Mouse (Mus musculus) stomach, postnatal 0 days (tissue): ENCODE results near the gene Rpusd1. TPM values are rescaled to one million over a fixed set of nuclear protein-coding genes. Genes with fewer than 3 reads are reported as not detected.
A peak's percentile ranks its signal among the peaks of the same experiment; 100 is the strongest.

Experiments
- ATAC-seq: fragments of 200-750 bp; cut with Nextera tagmentation; 2 replicates; pipeline ENCODE4 v1.8.0; 2017; ENCODE audit not compliant: low FRiP score, low TSS enrichment
- DNase-seq: peaks from one replicate; pipeline ENCODE4 v3.0.0-alpha.2; 2016; ENCODE audit warnings: low spot score
- H3K27ac ChIP-seq: fragments of 300-500 bp; sonication (generic); replicated peaks from 2 replicates; pipeline ENCODE4 v1.5.1; 2014; ENCODE audit warnings: mild to moderate bottlenecking, control low read depth
- H3K27me3 ChIP-seq: fragments of 300-500 bp; sonication (generic); 2 replicates; pipeline ENCODE4 v1.6.1; 2014; ENCODE audit warnings: low read length; ENCODE audit not compliant: control insufficient read depth, insufficient read depth
- H3K36me3 ChIP-seq: fragments of 300-500 bp; sonication (generic); 2 replicates; pipeline ENCODE4 v1.6.1; 2014; ENCODE audit warnings: low read length, mixed read lengths; ENCODE audit not compliant: control insufficient read depth, insufficient read depth
- H3K4me1 ChIP-seq: fragments of 300-500 bp; sonication (generic); replicated peaks from 2 replicates; pipeline ENCODE4 v1.6.1; 2014; ENCODE audit warnings: antibody characterized with exemption; ENCODE audit not compliant: control insufficient read depth, insufficient read depth
- H3K4me2 ChIP-seq: fragments of 300-500 bp; sonication (generic); replicated peaks from 2 replicates; pipeline ENCODE4 v1.6.1; 2014; ENCODE audit warnings: low read depth, mild to moderate bottlenecking, control low read depth, moderate library complexity
- H3K4me3 ChIP-seq: fragments of 300-500 bp; sonication (generic); 2 replicates; pipeline ENCODE4 v1.5.1; 2014; ENCODE audit warnings: low read depth, low read length, control low read depth
- H3K9ac ChIP-seq: fragments of 300-500 bp; sonication (generic); 2 replicates; pipeline ENCODE4 v1.6.1; 2014; ENCODE audit warnings: mild to moderate bottlenecking, low read length, control low read depth, mixed read lengths
- H3K9me3 ChIP-seq: fragments of 300-500 bp; sonication (generic); 2 replicates; pipeline ENCODE4 v1.6.1; 2016; ENCODE audit warnings: low read length; ENCODE audit not compliant: control insufficient read depth
- CTCF ChIP-seq: IDR thresholded peaks from 2 replicates; pipeline ENCODE4 v1.5.1; 2016; ENCODE audit warnings: antibody characterized with exemption, low read depth, mild to moderate bottlenecking, moderate library complexity
- EP300 ChIP-seq: optimal IDR thresholded peaks from 2 replicates; pipeline ENCODE3; 2016; ENCODE audit warnings: antibody characterized with exemption
- WGBS: fragments of 180-500 bp; shearing (Covaris S2); extraction: QIAGEN DNeasy Blood & Tissue Kit; methylation state at CpG from one replicate; pipeline ENCODE4 v1.1.7; 2014; 5-methylcytosine and 5-hydroxymethylcytosine counted together
- polyA plus RNA-seq: library from polyadenylated mRNA; unstranded; fragments of >200 nt; fragmentation: Nextera tagmentation; extraction: Ambion mirVana; gene quantifications from 2 replicates; pipeline ENCODE4 v1.2.1, GENCODE M21; 2015

The Rpusd1 gene
- polyA plus RNA-seq, 1 experiment from 2014 or later = 10.3 TPM

- Histone ChIP-seq H3K4me3 (no peak overlapping the region), H3K27me3 (no peaks in the 10 kb centered on the region)
- WGBS = 93% methylated on average over 9 of the region's 9 CpGs
Observed at GRCm38 (mm10) chr17:25743831-25744230, 16.4 kb downstream of the Rpusd1 start.

GRCm38 (mm10) chr17:25744311-25744710 lies 16.8 kb downstream of the Rpusd1 start:
- no peaks in the 10 kb centered on the region for H3K4me1 ChIP-seq
- no peak overlapping the region for H3K4me2 ChIP-seq
- no peaks in the 10 kb centered on the region for H3K27me3 ChIP-seq
- TF ChIP-seq CTCF (no peak), EP300 (no peak)
- H3K36me3 ChIP-seq = no peaks in the 10 kb centered on the region
- no peaks in the 10 kb centered on the region for H3K9me3 ChIP-seq
- H3K9ac ChIP-seq = no peak overlapping the region
- H3K27ac ChIP-seq = no peak overlapping the region
- DNase-seq = no peak
- H3K4me3 ChIP-seq = no peak overlapping the region
- no peak for ATAC-seq
- WGBS = 69% methylated on average over 10 of the region's 10 CpGs

More at GRCm38 (mm10) chr17:25743831-25744230, 16.4 kb downstream of the Rpusd1 start:
- DNase-seq (no peak), ATAC-seq (no peak)
- no peak for TF ChIP-seq CTCF
- no peak for TF ChIP-seq EP300
- H3K36me3 ChIP-seq = no peaks in the 10 kb centered on the region
- no peak overlapping the region for H3K9ac ChIP-seq
- no peak overlapping the region for H3K27ac ChIP-seq
- no peak overlapping the region for H3K4me2 ChIP-seq
- no peaks in the 10 kb centered on the region for H3K9me3 ChIP-seq
- H3K4me1 ChIP-seq = no peaks in the 10 kb centered on the region

- H3K9ac ChIP-seq = no peak overlapping the region
- no peaks in the 10 kb centered on the region for H3K4me1 ChIP-seq
- DNase-seq (no peak), ATAC-seq (no peak)
- 88% methylated on average over 4 of the region's 4 CpGs for whole genome bisulfite sequencing
- no peaks in the 10 kb centered on the region for H3K36me3 ChIP-seq
- no peak overlapping the region for H3K4me2 ChIP-seq
- TF ChIP-seq EP300 (no peak), CTCF (no peak)
- no peaks in the 10 kb centered on the region for H3K9me3 ChIP-seq
- no peak overlapping the region for H3K27ac ChIP-seq
- no peaks in the 10 kb centered on the region for H3K27me3 ChIP-seq
- no peak overlapping the region for H3K4me3 ChIP-seq
Observed at GRCm38 (mm10) chr17:25748238-25748637, 20.8 kb downstream of the Rpusd1 start.

- Histone ChIP-seq H3K27ac (no peak overlapping the region), H3K4me3 (no peak overlapping the region), H3K36me3 (no peaks in the 10 kb centered on the region), H3K27me3 (no peaks in the 10 kb centered on the region), H3K4me1 (no peaks in the 10 kb centered on the region), H3K9ac (no peak overlapping the region), H3K4me2 (no peak overlapping the region), H3K9me3 (no peaks in the 10 kb centered on the region)
- no peak for TF ChIP-seq CTCF
- no peak for TF ChIP-seq EP300
- DNase-seq (no peak), ATAC-seq (no peak)
- WGBS = 79% methylated on average over 6 of the region's 6 CpGs
Observed at GRCm38 (mm10) chr17:25749314-25749713, 21.8 kb downstream of the Rpusd1 start.

GRCm38 (mm10) chr17:25751446-25751845 lies 24.0 kb downstream of the Rpusd1 start:
- Histone ChIP-seq H3K27me3 (no peaks in the 10 kb centered on the region), H3K27ac (no peak overlapping the region), H3K4me1 (no peaks in the 10 kb centered on the region), H3K9me3 (no peaks in the 10 kb centered on the region), H3K4me3 (no peak overlapping the region), H3K36me3 (no peaks in the 10 kb centered on the region), H3K4me2 (no peak overlapping the region), H3K9ac (no peak overlapping the region)
- peak; percentile 52 for DNase-seq
- no peak for ATAC-seq
- 19% methylated on average over 5 of the region's 5 CpGs for WGBS
- TF ChIP-seq CTCF = no peak
- no peak for TF ChIP-seq EP300

GRCm38 (mm10) chr17:25754241-25754640 lies 26.8 kb downstream of the Rpusd1 start, which contains the start of gene Msln:
Msln (minus strand) TSS chr17:25754378.
- peak; percentile 75 for ATAC-seq
- Histone ChIP-seq H3K4me2 (no peak within 1 kb of the TSS), H3K36me3 (no peaks in the 10 kb centered on the region), H3K9ac (no peak within 1 kb of the TSS), H3K27me3 (no peaks in the 10 kb centered on the region), H3K27ac (no peak within 1 kb of the TSS), H3K9me3 (no peaks in the 10 kb centered on the region), H3K4me3 (no peak within 1 kb of the TSS), H3K4me1 (no peaks in the 10 kb centered on the region)
- 65% methylated on average over 9 of the region's 9 CpGs for WGBS
- peak; percentile 61 for DNase-seq
- TF ChIP-seq CTCF (no peak), EP300 (no peak)
